Mouse (Mus musculus) lung, embryonic 14.5 days (tissue): ENCODE data around the gene Ggact. TPM values are rescaled to one million over a fixed set of nuclear protein-coding genes. Genes with fewer than 3 reads are reported as not detected.

Experiments
- ATAC-seq: fragments of 200-750 bp; cut with Nextera tagmentation; 2 replicates; pipeline ENCODE4 v1.8.0; 2017; ENCODE audit warnings: mild to moderate bottlenecking, moderate TSS enrichment, moderate library complexity; ENCODE audit not compliant: insufficient read depth
- DNase-seq: peaks from one replicate; pipeline ENCODE4 v3.0.0-alpha.2; 2015
- H3K27ac ChIP-seq: fragments of 300-500 bp; sonication (generic); 2 replicates; pipeline ENCODE4 v1.5.1; 2014; ENCODE audit warnings: low read depth, mild to moderate bottlenecking, moderate library complexity
- H3K27me3 ChIP-seq: fragments of 300-500 bp; sonication (generic); 2 replicates; pipeline ENCODE4 v1.6.1; 2014; ENCODE audit warnings: low read length, control low read depth; ENCODE audit not compliant: insufficient read depth
- H3K36me3 ChIP-seq: fragments of 300-500 bp; sonication (generic); 2 replicates; pipeline ENCODE4 v1.6.1; 2014; ENCODE audit warnings: control low read depth; ENCODE audit not compliant: insufficient read depth
- H3K4me1 ChIP-seq: fragments of 300-500 bp; sonication (generic); 2 replicates; pipeline ENCODE4 v1.6.1; 2014; ENCODE audit warnings: antibody characterized with exemption, control low read depth; ENCODE audit not compliant: insufficient read depth
- H3K4me2 ChIP-seq: fragments of 300-500 bp; sonication (generic); 2 replicates; pipeline ENCODE4 v1.6.1; 2014; ENCODE audit warnings: mild to moderate bottlenecking
- H3K4me3 ChIP-seq: fragments of 300-500 bp; sonication (generic); 2 replicates; pipeline ENCODE4 v1.5.1; 2014; ENCODE audit warnings: low read depth, low read length
- H3K9ac ChIP-seq: fragments of 300-500 bp; sonication (generic); 2 replicates; pipeline ENCODE4 v1.6.1; 2014
- H3K9me3 ChIP-seq: fragments of 300-500 bp; sonication (generic); 2 replicates; pipeline ENCODE4 v1.6.1; 2016; ENCODE audit warnings: low read depth, low read length, control low read depth
- CTCF ChIP-seq: IDR thresholded peaks from 2 replicates; pipeline ENCODE4 v1.5.1; 2016; ENCODE audit warnings: antibody characterized with exemption, low read depth
- WGBS: fragments of 180-500 bp; shearing (Covaris S2); extraction: QIAGEN DNeasy Blood & Tissue Kit; methylation state at CpG from one replicate; pipeline ENCODE4 v1.1.7; 2014; 5-methylcytosine and 5-hydroxymethylcytosine counted together
- polyA plus RNA-seq: library from polyadenylated mRNA; unstranded; fragments of >200 nt; fragmentation: Nextera tagmentation; extraction: Ambion mirVana; gene quantifications from 2 replicates; pipeline ENCODE4 v1.2.1, GENCODE M21; 2014

The Ggact gene
- polyA plus RNA-seq, 1 experiment from 2014 or later, result 15.5 TPM

- Histone ChIP-seq H3K9ac (no peak overlapping the region), H3K36me3 (no peaks in the 10 kb centered on the region), H3K4me1 (no peaks in the 10 kb centered on the region), H3K9me3 (no peaks in the 10 kb centered on the region), H3K4me3 (no peak overlapping the region), H3K27ac (no peak overlapping the region), H3K27me3 (no peaks in the 10 kb centered on the region), H3K4me2 (no peak overlapping the region)
- 83% methylated on average over 4 of the region's 4 CpGs for WGBS
- ATAC-seq (no peak), DNase-seq (no peak)
- no peak for TF ChIP-seq CTCF
Observed at GRCm38 (mm10) chr14:122800296-122800695, 113.3 kb downstream of the Ggact start.

- no peaks in the 10 kb centered on the region for H3K4me1 ChIP-seq
- no peak overlapping the region for H3K27ac ChIP-seq
- ATAC-seq (no peak), DNase-seq (no peak)
- H3K27me3 ChIP-seq, result no peaks in the 10 kb centered on the region
- no peak overlapping the region for H3K4me2 ChIP-seq
- no peak for TF ChIP-seq CTCF
- no peaks in the 10 kb centered on the region for H3K36me3 ChIP-seq
- H3K9ac ChIP-seq, result no peak overlapping the region
- no peak overlapping the region for H3K4me3 ChIP-seq
- 82% methylated on average over 4 of the region's 4 CpGs for WGBS
- H3K9me3 ChIP-seq, result no peaks in the 10 kb centered on the region
Observed at GRCm38 (mm10) chr14:122793368-122793767, 120.2 kb downstream of the Ggact start.

GRCm38 (mm10) chr14:122790111-122790510 is 123.4 kb downstream of the Ggact start:
- TF ChIP-seq CTCF, result no peak
- WGBS, result 75% methylated on average over 7 of the region's 7 CpGs
- Histone ChIP-seq H3K9ac (no peak overlapping the region), H3K27ac (no peak overlapping the region), H3K4me3 (no peak overlapping the region), H3K9me3 (no peaks in the 10 kb centered on the region), H3K27me3 (no peaks in the 10 kb centered on the region), H3K36me3 (no peaks in the 10 kb centered on the region), H3K4me2 (no peak overlapping the region), H3K4me1 (no peaks in the 10 kb centered on the region)
- ATAC-seq (no peak), DNase-seq (no peak)

GRCm38 (mm10) chr14:122788199-122788598 is 125.4 kb downstream of the Ggact start:
- H3K36me3 ChIP-seq, result no peaks in the 10 kb centered on the region
- DNase-seq, result no peak
- no peaks in the 10 kb centered on the region for H3K9me3 ChIP-seq
- H3K4me3 ChIP-seq, result no peak overlapping the region
- no peak for ATAC-seq
- no peaks in the 10 kb centered on the region for H3K27me3 ChIP-seq
- no peaks in the 10 kb centered on the region for H3K4me1 ChIP-seq
- 78% methylated on average over 2 of the region's 2 CpGs for WGBS
- no peak overlapping the region for H3K9ac ChIP-seq
- H3K4me2 ChIP-seq, result no peak overlapping the region
- no peak overlapping the region for H3K27ac ChIP-seq
- no peak for TF ChIP-seq CTCF

GRCm38 (mm10) chr14:122784701-122785100 is 128.9 kb downstream of the Ggact start:
- H3K36me3 ChIP-seq, result no peaks in the 10 kb centered on the region
- no peak for ATAC-seq
- H3K4me3 ChIP-seq, result no peak overlapping the region
- no peak for DNase-seq
- H3K9me3 ChIP-seq, result no peaks in the 10 kb centered on the region
- H3K27me3 ChIP-seq, result no peaks in the 10 kb centered on the region
- H3K4me1 ChIP-seq, result no peaks in the 10 kb centered on the region
- no peak overlapping the region for H3K27ac ChIP-seq
- TF ChIP-seq CTCF, result no peak
- 74% methylated on average over 4 of the region's 4 CpGs for WGBS
- no peak overlapping the region for H3K9ac ChIP-seq
- H3K4me2 ChIP-seq, result no peak overlapping the region

- Histone ChIP-seq H3K9ac (no peak overlapping the region), H3K4me3 (no peak overlapping the region), H3K4me2 (no peak overlapping the region), H3K9me3 (no peaks in the 10 kb centered on the region), H3K36me3 (no peaks in the 10 kb centered on the region), H3K4me1 (no peaks in the 10 kb centered on the region), H3K27me3 (no peaks in the 10 kb centered on the region), H3K27ac (no peak overlapping the region)
- WGBS, result 87% methylated on average over 5 of the region's 5 CpGs
- TF ChIP-seq CTCF, result no peak
- ATAC-seq, result no peak
- DNase-seq, result no peak
Observed at GRCm38 (mm10) chr14:122766448-122766847, 147.1 kb downstream of the Ggact start.

Other genes with a start within 250 kb of the Ggact start
- 18.6 and 20.7 TPM in 2 replicates for gene Tmtc4, start 70.3 kb upstream of the Ggact start, polyA plus RNA-seq